Mouse (Mus musculus): ENCODE measurements around the gene Cdt1.
A peak's percentile ranks its signal among the peaks of the same experiment; 100 is the strongest.

The Cdt1 gene

GRCm38 (mm10) chr8:122567361-122568108 lies at the start of gene Cdt1:
Gene Cdt1 (plus strand): TSS chr8:122568015.
- DNase-seq (ENCODE audit: extremely low read depth, low read depth, low spot score) = no peak

- no peak for DNase-seq (ENCODE audit: extremely low read depth, low read depth, low spot score)
These were observed 47.2 kb upstream of the Cdt1 start for GRCm38 (mm10) chr8:122520611-122521010.

- DNase-seq (ENCODE audit: extremely low read depth, low read depth, low spot score) = no peak
These were observed 44.8 kb upstream of the Cdt1 start for GRCm38 (mm10) chr8:122522796-122523651.

- DNase-seq (ENCODE audit: extremely low read depth, low read depth, low spot score) = no peak
These were observed 44.0 kb upstream of the Cdt1 start for GRCm38 (mm10) chr8:122523652-122524360.

GRCm38 (mm10) chr8:122524506-122524905 lies 43.3 kb upstream of the Cdt1 start:
- no peak for DNase-seq (ENCODE audit: extremely low read depth, low read depth, low spot score)

DNA sequence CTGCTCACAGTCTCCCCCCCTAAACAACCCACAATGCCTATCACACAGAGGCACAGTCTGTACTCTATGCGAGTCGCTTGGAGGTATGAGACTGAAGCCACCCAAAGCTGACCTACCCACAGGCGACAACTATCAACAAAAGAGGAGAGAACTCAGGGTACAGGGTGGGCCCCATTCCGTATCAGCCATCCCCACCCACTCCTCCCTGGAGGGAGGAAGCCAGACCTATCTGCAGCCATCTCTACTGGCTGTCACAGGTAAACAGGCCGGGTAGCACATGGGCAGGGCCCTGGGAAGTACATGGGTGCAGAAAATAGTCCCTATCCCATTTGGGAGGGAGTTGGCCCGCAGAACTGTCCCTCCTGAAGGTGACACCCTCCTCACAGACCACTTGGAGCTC lies 42.8 kb upstream of the Cdt1 start:
- no peak for DNase-seq (ENCODE audit: extremely low read depth, low read depth, low spot score)

DNA sequence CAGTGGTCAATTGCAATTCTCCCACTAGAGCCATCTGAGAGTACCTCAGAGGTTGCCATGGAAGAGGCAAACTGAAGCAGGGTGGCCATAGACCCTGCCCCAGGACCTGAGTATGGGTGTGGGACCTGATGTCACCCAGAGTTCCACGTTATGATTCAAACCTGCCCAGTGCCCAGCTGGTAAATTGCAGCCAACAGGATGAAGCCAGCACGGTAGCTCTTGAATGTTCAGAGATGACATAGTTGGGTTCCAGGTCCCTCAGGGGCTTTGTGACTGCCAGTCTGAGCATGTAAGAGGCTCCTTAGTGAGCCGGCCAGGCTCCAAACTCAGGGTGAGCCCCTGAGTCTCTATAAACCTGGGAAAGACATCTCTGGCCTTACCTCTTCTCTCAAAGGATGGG lies 41.7 kb upstream of the Cdt1 start:
- DNase-seq (ENCODE audit: extremely low read depth, low read depth, low spot score) = no peak

DNA sequence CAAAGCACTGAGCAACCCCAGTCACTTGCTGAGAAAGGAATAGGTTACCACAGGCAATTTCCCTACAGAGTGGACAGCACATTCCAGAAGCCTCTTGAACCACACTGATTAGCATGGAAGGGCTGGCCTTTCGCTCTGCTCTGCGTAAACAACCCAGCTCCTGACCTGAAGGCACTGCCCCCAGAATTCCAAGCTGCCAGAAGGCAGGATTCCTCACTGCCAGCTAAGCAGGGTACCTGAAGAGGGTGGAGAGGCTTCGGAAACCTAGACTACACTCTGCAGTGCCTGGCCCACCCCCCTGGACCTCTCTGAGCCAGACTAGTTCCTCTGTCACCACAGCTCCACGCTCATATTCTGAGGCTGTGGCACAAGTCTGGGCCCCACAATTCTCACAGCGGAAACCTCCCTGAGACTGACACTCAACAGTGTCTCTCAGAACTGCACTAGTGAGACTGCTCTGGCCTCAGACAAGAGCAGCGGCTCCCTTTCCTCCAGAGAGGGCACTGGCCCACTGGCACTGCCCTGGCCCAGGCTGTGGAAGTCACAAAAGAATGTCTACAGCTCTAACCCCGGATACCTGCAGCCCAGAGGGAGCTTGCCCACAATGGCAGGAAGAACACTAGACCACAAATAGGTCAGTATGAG lies 41.2 kb upstream of the Cdt1 start:
- no peak for DNase-seq (ENCODE audit: extremely low read depth, low read depth, low spot score)

GRCm38 (mm10) chr8:122527937-122528336 lies 39.9 kb upstream of the Cdt1 start:
- no peak for DNase-seq (ENCODE audit: extremely low read depth, low read depth, low spot score)

DNA sequence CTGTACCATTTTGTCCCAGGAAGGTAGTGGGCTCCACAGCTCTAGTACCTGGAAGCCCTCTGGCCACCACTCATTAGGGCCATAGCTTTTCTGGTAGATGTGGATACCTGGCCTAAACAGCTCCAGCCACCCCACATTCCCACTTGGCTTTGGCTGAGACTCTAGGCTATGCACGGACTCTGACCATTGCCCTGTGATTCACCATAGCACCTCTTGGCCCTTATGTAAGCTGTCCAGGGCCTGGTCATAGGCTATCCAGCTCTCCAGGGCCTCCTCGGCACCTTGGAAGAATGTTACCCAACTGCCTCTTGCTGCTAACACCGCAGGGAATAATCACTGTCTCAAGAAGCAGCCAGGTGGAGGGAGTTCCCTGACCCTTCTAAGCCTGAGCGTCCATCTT lies 38.7 kb upstream of the Cdt1 start:
- DNase-seq (ENCODE audit: extremely low read depth, low read depth, low spot score) = no peak

- no peak for DNase-seq (ENCODE audit: extremely low read depth, low read depth, low spot score)
These were observed 36.5 kb upstream of the Cdt1 start for GRCm38 (mm10) chr8:122531312-122531711.

- DNase-seq (ENCODE audit: extremely low read depth, low read depth, low spot score) = peak; percentile 54
These were observed 30.8 kb upstream of the Cdt1 start for GRCm38 (mm10) chr8:122537033-122537432.

DNA sequence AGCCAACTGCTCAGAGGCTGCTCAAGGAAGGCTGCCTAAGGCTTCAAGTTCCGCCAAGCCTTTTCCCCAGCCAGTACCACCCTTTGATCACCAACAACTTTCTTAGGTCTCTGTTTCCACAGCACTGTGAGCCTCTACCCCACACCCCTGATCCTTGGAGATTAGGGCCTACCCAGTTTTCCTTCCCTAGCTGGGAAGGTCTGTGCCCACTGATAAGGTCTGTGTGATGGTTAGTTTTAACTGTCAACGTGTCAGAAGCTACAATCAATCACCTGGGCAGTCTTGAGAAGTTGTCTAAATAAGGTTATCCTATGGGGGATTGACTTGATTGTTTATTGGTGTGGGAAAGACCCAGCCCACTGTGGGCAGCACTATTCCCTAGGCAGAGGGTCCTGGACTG lies 30.0 kb upstream of the Cdt1 start:
- no peak for DNase-seq (ENCODE audit: extremely low read depth, low read depth, low spot score)

GRCm38 (mm10) chr8:122538310-122539076 lies 29.3 kb upstream of the Cdt1 start:
- peak; percentile 63 for DNase-seq (ENCODE audit: extremely low read depth, low read depth, low spot score)

DNA sequence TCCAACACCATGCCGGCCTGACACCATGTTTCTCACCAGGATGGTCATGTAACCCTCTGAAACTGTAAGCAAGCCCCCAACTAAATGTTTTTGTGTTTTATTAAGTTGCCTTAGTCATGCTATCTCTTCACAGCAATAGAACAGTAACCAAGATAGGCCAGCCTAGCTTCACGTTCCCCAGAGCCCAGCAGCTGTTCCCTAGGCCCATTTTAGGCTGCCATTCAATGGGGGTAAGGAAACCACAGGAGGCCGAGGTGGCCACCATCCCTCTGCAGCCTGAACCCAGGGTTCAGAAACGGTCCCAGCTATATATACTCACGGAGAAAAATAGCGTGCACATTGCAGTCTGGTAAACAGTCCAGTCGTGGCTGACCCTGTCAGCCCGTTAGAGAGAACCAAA lies 23.7 kb upstream of the Cdt1 start:
- DNase-seq (ENCODE audit: extremely low read depth, low read depth, low spot score) = no peak

DNA sequence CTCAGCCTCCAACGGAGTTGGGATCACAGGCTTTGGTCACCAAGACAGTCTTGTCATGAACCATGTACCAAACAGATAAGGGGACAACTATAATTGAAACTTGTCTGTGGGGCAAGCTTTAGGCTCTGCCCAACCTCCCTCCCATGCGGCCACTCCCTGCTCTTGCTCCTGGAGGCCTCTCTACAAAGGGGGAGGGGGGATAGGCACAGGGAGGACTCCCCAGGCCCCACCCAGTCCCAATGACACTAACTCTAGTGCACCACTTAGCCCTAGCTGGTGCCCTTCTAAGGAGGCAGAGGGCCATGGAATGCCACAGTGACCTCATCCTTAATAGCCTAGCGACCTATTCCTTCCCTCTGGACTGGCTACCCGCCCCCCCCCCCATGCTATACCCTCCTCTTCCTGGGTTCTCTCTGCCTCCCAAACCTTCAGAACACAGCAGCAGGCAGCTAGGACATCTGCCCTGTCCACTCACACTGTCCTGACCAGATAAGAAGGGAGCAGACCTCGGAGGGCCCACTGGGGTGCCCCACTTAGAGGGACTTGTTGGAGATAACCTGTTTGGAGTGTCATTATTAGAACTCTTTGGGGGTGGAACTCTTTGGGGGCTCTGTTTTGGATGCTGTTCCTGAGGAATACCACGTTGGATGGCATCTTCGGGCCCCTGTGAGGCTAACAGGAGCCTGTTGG lies 21.6 kb upstream of the Cdt1 start:
- no peak for DNase-seq (ENCODE audit: extremely low read depth, low read depth, low spot score)

DNA sequence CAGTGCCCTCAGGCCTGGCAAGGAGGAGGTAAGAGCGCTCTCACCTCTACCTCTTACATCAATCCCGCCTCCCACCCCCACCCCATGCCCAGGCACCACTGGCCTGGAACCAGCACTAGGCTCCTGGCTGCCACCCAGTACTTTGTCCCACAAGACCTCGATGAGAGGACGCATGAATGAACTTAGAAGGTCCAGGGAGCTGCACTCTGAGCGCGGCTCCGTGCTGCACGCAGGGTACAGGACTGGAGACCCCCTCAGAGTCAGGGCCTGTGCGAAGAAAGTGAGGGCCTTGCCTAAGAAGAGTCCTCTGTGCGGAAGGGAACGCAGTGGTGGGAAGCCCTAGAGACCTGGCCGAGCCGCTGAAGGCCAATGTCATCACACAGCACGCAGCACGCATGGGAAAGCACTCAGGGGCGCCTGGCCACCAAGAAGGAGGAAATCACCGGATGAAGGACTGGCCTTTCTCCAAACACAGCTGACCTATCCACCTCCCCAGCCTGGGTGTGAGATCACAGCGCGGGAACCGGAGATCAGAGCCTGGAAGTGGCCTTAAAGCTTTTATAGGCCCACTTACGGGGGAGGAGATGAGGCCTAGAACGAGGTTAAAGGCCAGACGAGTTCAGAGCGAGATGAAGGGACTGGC lies 20.9 kb upstream of the Cdt1 start:
- no peak for DNase-seq (ENCODE audit: extremely low read depth, low read depth, low spot score)

DNA sequence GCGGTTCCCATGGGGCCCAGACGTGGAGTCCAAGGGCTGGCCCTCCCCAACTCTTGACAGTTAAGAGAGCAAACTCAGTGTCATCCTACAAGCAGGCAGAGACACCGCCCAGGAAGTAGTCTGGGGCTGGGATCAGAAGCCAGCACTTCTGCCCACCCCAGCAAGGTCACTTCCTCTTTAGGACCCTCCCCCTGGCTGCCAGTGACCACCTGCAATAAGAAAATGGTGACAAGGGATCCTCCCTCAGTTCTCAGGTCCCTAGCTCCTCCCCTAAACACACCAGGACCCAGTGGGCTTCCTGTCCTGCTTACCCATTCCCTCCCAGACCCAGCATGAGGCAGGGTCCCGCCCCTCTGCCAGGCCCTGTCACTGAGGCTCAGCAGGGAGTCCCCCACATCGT lies 20.0 kb upstream of the Cdt1 start:
- DNase-seq (ENCODE audit: extremely low read depth, low read depth, low spot score) = no peak

- DNase-seq (ENCODE audit: extremely low read depth, low read depth, low spot score) = no peak
These were observed 19.5 kb upstream of the Cdt1 start for GRCm38 (mm10) chr8:122548331-122548730.

Data from fat pad, adult 2 months (tissue).